Mouse (Mus musculus): ENCODE results near the gene Gm38119.

DNA sequence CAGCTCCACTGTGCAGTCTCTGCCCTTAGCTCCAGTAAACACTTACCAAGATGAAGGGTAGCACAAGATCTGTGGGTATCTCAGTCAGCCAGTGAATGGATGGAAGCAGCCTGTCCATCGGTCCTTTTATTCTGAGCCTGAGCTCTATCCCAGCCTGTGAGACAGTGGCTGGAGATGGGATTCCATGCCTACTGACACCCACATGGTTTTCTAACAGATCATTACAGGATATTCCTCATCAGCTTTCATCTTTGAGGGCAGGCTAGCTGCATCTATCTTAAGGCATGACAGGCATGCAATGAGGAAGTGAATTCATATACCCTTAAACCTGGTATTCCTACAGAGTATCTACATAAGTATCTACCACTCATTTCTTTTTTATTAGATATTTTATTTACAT, 26.1 kb upstream of the Gm38119 start, which contains the start of gene Lce1h:
- no peak for TF ChIP-seq CTCF (IDR thresholded peaks at IDR 0.05; ENCODE audit: insufficient read depth, low read depth, low read length)
- no peak for TF ChIP-seq POLR2A (IDR thresholded peaks at IDR 0.05; ENCODE audit: insufficient read depth, low read depth, low read length)
